Mouse (Mus musculus) thymus, adult 2 months (tissue): ENCODE measurements at regions not wholly inside any gene's neighbourhood (a gene's known extent, or its start where the extent isn't known, plus 50 kb on each side); places are given as distances from the start of the nearest gene placed in this dataset.

Experiments
- CTCF ChIP-seq: fragments of 200-500 bp; IDR thresholded peaks from 2 replicates; pipeline ENCODE4 v1.5.1; 2012; ENCODE audit warnings: mild to moderate bottlenecking, control low read depth, low read length, moderate library complexity, borderline replicate concordance; ENCODE audit not compliant: control insufficient read depth, poor library complexity, insufficient read depth; ENCODE audit errors: extremely low read depth
- POLR2A ChIP-seq: fragments of 200-500 bp; IDR thresholded peaks from 2 replicates; pipeline ENCODE4 v1.6.1; 2012; ENCODE audit warnings: mild to moderate bottlenecking, low read length, control low read depth, moderate library complexity; ENCODE audit not compliant: control insufficient read depth, poor library complexity, insufficient read depth; ENCODE audit errors: extremely low read depth

GRCm38 (mm10) chr9:69691756-69692155 is 69.0 kb downstream of the Foxb1 start:
- TF ChIP-seq POLR2A (no peak), CTCF (no peak)
